Mouse (Mus musculus) right cerebral cortex, adult 2 months (tissue): ENCODE data around the gene Vmn1r239-ps.
"Not testable (repeated sequence)": the region's sequence is repeated elsewhere in the genome, so short reads cannot be mapped to it uniquely, and the experiment has no call there.

Source experiments
- DNase-seq, 2 experiments: peaks; one replicate each; pipeline ENCODE4 v3.0.0; 2021 to 2022; ENCODE audit warnings: low spot score in 2 of 2

The Vmn1r239-ps gene

GRCm38 (mm10) chrX:147453610-147454009 is at the start of gene Vmn1r239-ps:
Gene Vmn1r239-ps (minus strand): TSS chrX:147453710.
- DNase-seq = not testable (repeated sequence)

- DNase-seq = no peak
These were observed 36.0 kb upstream of the Vmn1r239-ps start for GRCm38 (mm10) chrX:147489551-147489950.

GRCm38 (mm10) chrX:147443386-147443785 is 10.1 kb downstream of the Vmn1r239-ps start:
- no peak for DNase-seq

GRCm38 (mm10) chrX:147435400-147435799 is 18.1 kb downstream of the Vmn1r239-ps start:
- DNase-seq = no peak

GRCm38 (mm10) chrX:147429753-147430152 is 23.8 kb downstream of the Vmn1r239-ps start:
- DNase-seq = no peak

GRCm38 (mm10) chrX:147429129-147429528 is 24.4 kb downstream of the Vmn1r239-ps start, which contains the start of gene Il13ra2:
Gene Il13ra2 (minus strand): TSS chrX:147429192.
- DNase-seq = no peak
